Mouse (Mus musculus): ENCODE measurements around the gene Hmgcs1. TPM values are rescaled to one million over a fixed set of nuclear protein-coding genes. Genes with fewer than 3 reads are reported as not detected.
"Not testable (repeated sequence)": the region's sequence is repeated elsewhere in the genome, so short reads cannot be mapped to it uniquely, and the experiment has no call there.

Gene Hmgcs1
- polyA plus RNA-seq, 1 experiment from 2014 or later, result 516 TPM

DNA sequence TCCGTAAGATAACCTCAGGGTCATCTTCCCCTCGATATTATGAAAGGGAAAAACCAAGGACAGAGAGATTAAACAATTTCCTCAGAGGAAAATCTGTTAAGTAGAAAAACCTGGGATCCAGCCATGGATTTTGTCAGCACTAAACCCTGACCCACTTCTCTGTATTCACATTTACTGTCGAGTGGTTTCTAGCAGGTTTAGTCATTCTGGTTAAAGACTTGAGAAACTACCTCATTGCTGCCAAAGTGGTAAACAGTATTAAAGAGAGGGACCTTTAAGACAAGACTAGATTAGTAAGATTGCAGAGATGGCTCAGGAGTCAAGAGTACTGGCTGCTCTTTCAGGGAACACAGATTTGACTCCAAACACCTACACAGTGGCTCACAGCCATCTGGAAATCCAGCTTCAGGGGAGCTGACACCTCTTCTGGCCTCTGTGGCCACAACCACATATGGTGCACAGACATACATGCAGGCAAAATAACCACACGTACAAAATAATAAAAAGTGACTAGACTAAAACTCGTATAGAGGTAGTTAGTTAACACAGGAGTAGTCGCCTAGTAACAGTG is 33.2 kb upstream of the Hmgcs1 start:
- Histone ChIP-seq H3K4me2 (no peak overlapping the region), H3K4me1 (ENCODE audit: control insufficient read depth, insufficient read depth, low read length) (no peaks in the 10 kb centered on the region), H3K27me3 (ENCODE audit: control insufficient read depth, insufficient read depth, low read length) (no peaks in the 10 kb centered on the region), H3K9ac (ENCODE audit: low read length) (no peak overlapping the region), H3K36me3 (ENCODE audit: control insufficient read depth, insufficient read depth, low read length) (no peaks in the 10 kb centered on the region), H3K4me3 (ENCODE audit: low read depth, low read length) (no peak overlapping the region), H3K27ac (ENCODE audit: low read depth, low read length) (no peak overlapping the region), H3K9me3 (ENCODE audit: control insufficient read depth, low read length) (no peaks in the 10 kb centered on the region)
- DNase-seq (ENCODE audit: low spot score, missing footprints) (no peak), ATAC-seq (ENCODE audit: low FRiP score) (no peak)
- WGBS, result 85% methylated on average over 6 of the region's 6 CpGs

- not testable (repeated sequence) for DNase-seq (ENCODE audit: low spot score, missing footprints); H3K4me1 ChIP-seq (ENCODE audit: control insufficient read depth, insufficient read depth, low read length); H3K27me3 ChIP-seq (ENCODE audit: control insufficient read depth, insufficient read depth, low read length); H3K4me2 ChIP-seq; H3K27ac ChIP-seq (ENCODE audit: low read depth, low read length); H3K36me3 ChIP-seq (ENCODE audit: control insufficient read depth, insufficient read depth, low read length); H3K9ac ChIP-seq (ENCODE audit: low read length); H3K4me3 ChIP-seq (ENCODE audit: low read depth, low read length); H3K9me3 ChIP-seq (ENCODE audit: control insufficient read depth, low read length)
- peak; percentile 35; the same call in 1 of the 2 replicates for ATAC-seq (ENCODE audit: low FRiP score)
- 73% methylated on average over 4 of the region's 9 CpGs for WGBS
Observed at GRCm38 (mm10) chr13:119661420-119661819, 28.8 kb upstream of the Hmgcs1 start.

GRCm38 (mm10) chr13:119678794-119679193 is 11.4 kb upstream of the Hmgcs1 start:
- H3K4me1 ChIP-seq (ENCODE audit: control insufficient read depth, insufficient read depth, low read length), result no peaks in the 10 kb centered on the region
- H3K9me3 ChIP-seq (ENCODE audit: control insufficient read depth, low read length), result no peaks in the 10 kb centered on the region
- 85% methylated on average over 8 of the region's 8 CpGs for WGBS
- no peak overlapping the region for H3K4me3 ChIP-seq (ENCODE audit: low read depth, low read length)
- no peak overlapping the region for H3K27ac ChIP-seq (ENCODE audit: low read depth, low read length)
- no peaks in the 10 kb centered on the region for H3K36me3 ChIP-seq (ENCODE audit: control insufficient read depth, insufficient read depth, low read length)
- H3K9ac ChIP-seq (ENCODE audit: low read length), result no peak overlapping the region
- H3K4me2 ChIP-seq, result no peak overlapping the region
- H3K27me3 ChIP-seq (ENCODE audit: control insufficient read depth, insufficient read depth, low read length), result no peaks in the 10 kb centered on the region
- DNase-seq (ENCODE audit: low spot score, missing footprints) (no peak), ATAC-seq (ENCODE audit: low FRiP score) (no peak)

DNA sequence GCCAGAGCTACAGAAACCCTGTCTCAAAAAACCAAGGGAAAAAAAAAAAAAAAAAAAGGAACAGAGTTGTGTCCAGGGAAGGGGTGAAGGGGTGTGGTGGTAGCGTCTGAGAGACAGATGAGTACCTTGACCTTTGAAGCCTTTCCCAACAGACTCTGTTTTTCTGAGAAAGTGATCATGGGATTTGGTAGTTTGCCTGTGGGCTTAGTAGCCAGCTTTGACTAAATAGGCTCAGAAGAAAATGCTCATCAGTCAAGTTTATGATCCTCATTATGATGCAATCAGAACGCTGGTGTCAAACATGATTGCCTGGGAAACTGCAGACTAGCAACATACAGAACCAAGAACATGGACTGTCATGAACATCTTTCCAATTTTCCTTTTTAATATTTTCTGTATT is 10.5 kb upstream of the Hmgcs1 start:
- Histone ChIP-seq H3K9me3 (ENCODE audit: control insufficient read depth, low read length) (no peaks in the 10 kb centered on the region), H3K36me3 (ENCODE audit: control insufficient read depth, insufficient read depth, low read length) (no peaks in the 10 kb centered on the region), H3K27ac (ENCODE audit: low read depth, low read length) (no peak overlapping the region), H3K4me2 (no peak overlapping the region), H3K4me1 (ENCODE audit: control insufficient read depth, insufficient read depth, low read length) (no peaks in the 10 kb centered on the region), H3K9ac (ENCODE audit: low read length) (no peak overlapping the region), H3K27me3 (ENCODE audit: control insufficient read depth, insufficient read depth, low read length) (no peaks in the 10 kb centered on the region), H3K4me3 (ENCODE audit: low read depth, low read length) (no peak overlapping the region)
- ATAC-seq (ENCODE audit: low FRiP score), result no peak
- 86% methylated on average over 2 of the region's 2 CpGs for WGBS
- no peak for DNase-seq (ENCODE audit: low spot score, missing footprints)

DNA sequence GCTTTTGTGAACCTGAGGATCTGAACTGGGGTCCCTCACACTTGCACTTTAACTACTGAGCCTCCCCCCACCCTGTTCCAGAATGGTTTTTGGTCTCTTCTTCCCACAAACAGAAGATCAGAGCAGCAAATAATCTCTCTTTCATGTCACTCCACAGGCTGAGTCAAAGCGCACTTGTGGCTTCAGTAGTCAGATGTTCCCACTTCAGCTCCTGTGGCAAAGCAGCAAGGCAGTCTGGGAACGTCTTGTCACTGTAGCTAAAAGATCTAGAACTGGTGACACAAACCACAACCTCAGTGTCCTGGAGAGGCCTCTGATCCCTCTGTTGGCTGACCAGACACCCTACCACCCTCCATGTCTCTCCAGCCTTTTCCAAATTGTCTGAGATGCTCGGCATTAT is 9.0 kb upstream of the Hmgcs1 start:
- Histone ChIP-seq H3K4me3 (ENCODE audit: low read depth, low read length) (no peak overlapping the region), H3K27ac (ENCODE audit: low read depth, low read length) (no peak overlapping the region), H3K9me3 (ENCODE audit: control insufficient read depth, low read length) (no peaks in the 10 kb centered on the region), H3K4me1 (ENCODE audit: control insufficient read depth, insufficient read depth, low read length) (no peaks in the 10 kb centered on the region), H3K4me2 (no peak overlapping the region), H3K27me3 (ENCODE audit: control insufficient read depth, insufficient read depth, low read length) (no peaks in the 10 kb centered on the region), H3K36me3 (ENCODE audit: control insufficient read depth, insufficient read depth, low read length) (no peaks in the 10 kb centered on the region), H3K9ac (ENCODE audit: low read length) (no peak overlapping the region)
- DNase-seq (ENCODE audit: low spot score, missing footprints) (no peak), ATAC-seq (ENCODE audit: low FRiP score) (no peak)
- WGBS, result 78% methylated on average over 3 of the region's 3 CpGs

DNA sequence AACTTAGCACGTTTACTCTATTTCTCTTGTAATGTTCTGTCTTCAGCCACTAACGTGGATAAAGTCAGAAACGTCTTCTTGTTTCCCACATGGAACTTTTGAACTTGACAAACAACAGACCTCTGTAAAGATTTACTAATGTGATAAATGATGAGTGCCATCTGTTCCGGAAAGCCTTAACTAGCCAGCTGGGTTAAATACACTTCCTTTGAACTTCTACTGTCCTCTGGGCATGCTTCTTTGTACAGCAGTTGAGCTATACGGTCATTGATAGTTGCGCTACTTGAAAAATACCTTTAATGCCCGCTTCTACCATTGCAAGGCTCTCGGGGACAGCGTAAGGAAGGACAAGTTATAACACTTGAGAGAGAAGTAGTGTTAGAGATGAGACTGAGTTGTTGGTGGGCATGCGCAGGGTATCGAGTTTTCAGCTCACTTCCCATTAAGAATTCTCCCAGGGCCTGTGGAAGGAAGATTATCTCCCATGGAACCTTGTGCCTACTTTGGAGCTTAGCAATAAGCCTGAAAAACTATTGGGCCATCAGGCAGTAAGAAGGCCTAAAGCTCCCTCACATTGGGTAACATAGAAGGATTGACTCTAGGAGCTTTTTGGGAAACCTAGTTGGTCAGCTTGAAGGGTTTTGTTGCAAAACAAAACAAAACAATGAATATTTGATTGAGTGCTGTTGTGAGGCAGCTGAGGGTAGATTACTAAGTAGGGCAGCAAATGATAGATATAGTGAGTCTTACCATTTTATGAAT is 5.6 kb upstream of the Hmgcs1 start:
- no peaks in the 10 kb centered on the region for H3K27me3 ChIP-seq (ENCODE audit: control insufficient read depth, insufficient read depth, low read length)
- 92% methylated on average over 11 of the region's 11 CpGs for WGBS
- DNase-seq (ENCODE audit: low spot score, missing footprints) (peak; percentile 56), ATAC-seq (ENCODE audit: low FRiP score) (no peak)
- H3K4me2 ChIP-seq, result no peak overlapping the region
- no peaks in the 10 kb centered on the region for H3K9me3 ChIP-seq (ENCODE audit: control insufficient read depth, low read length)
- no peak overlapping the region for H3K9ac ChIP-seq (ENCODE audit: low read length)
- no peak overlapping the region for H3K27ac ChIP-seq (ENCODE audit: low read depth, low read length)
- no peaks in the 10 kb centered on the region for H3K36me3 ChIP-seq (ENCODE audit: control insufficient read depth, insufficient read depth, low read length)
- H3K4me1 ChIP-seq (ENCODE audit: control insufficient read depth, insufficient read depth, low read length), result peaks cover 3% of the 10 kb centered on the region; the same call in 1 of the 2 replicates
- no peak overlapping the region for H3K4me3 ChIP-seq (ENCODE audit: low read depth, low read length)

- no peaks in the 10 kb centered on the region for H3K9me3 ChIP-seq (ENCODE audit: control insufficient read depth, low read length)
- ATAC-seq (ENCODE audit: low FRiP score), result no peak
- peak overlapping the region; percentile 71 for H3K27ac ChIP-seq (ENCODE audit: low read depth, low read length)
- H3K9ac ChIP-seq (ENCODE audit: low read length), result no peak overlapping the region; the same call in 1 of the 2 replicates
- DNase-seq (ENCODE audit: low spot score, missing footprints), result peak; percentile 97
- H3K4me1 ChIP-seq (ENCODE audit: control insufficient read depth, insufficient read depth, low read length), result peaks cover 18% of the 10 kb centered on the region
- WGBS, result 9% methylated on average over 5 of the region's 5 CpGs
- no peaks in the 10 kb centered on the region for H3K27me3 ChIP-seq (ENCODE audit: control insufficient read depth, insufficient read depth, low read length)
- peak overlapping the region; percentile 47 for H3K4me2 ChIP-seq
- H3K36me3 ChIP-seq (ENCODE audit: control insufficient read depth, insufficient read depth, low read length), result no peaks in the 10 kb centered on the region
- H3K4me3 ChIP-seq (ENCODE audit: low read depth, low read length), result peak overlapping the region; percentile 78
Observed at GRCm38 (mm10) chr13:119689709-119690038, 505 bp upstream of the Hmgcs1 start.

GRCm38 (mm10) chr13:119690876-119691620 is 869 bp downstream of the Hmgcs1 start:
- DNase-seq (ENCODE audit: low spot score, missing footprints) (peak; percentile 92), ATAC-seq (ENCODE audit: low FRiP score) (no peak)
- Histone ChIP-seq H3K4me2 (peak overlapping the region; percentile 63), H3K4me3 (ENCODE audit: low read depth, low read length) (peak overlapping the region; percentile 78), H3K27me3 (ENCODE audit: control insufficient read depth, insufficient read depth, low read length) (no peaks in the 10 kb centered on the region), H3K36me3 (ENCODE audit: control insufficient read depth, insufficient read depth, low read length) (no peaks in the 10 kb centered on the region; the same call in 1 of the 2 replicates), H3K27ac (ENCODE audit: low read depth, low read length) (peak overlapping the region; percentile 93), H3K4me1 (ENCODE audit: control insufficient read depth, insufficient read depth, low read length) (peaks cover 21% of the 10 kb centered on the region), H3K9ac (ENCODE audit: low read length) (peak overlapping the region; percentile 88), H3K9me3 (ENCODE audit: control insufficient read depth, low read length) (no peaks in the 10 kb centered on the region)
- WGBS, result 4% methylated on average over 7 of the region's 7 CpGs

DNA sequence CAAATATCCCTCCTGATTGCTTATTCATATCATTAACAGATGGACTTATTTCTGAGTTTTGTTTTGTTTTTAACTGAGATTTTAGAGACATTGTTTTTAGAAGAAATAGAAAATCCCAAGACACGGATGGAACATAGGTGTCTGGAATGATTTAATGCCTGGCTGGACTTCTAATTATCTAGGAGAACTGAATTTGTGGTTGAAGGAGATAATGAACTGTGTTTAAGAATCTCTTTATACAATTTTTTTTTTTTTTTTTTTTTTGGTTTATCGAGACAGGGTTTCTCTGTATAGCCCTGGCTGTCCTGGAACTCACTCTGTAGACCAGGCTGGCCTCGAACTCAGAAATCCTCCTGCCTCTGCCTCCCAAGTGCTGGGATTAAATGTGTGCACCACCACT is 1.8 kb downstream of the Hmgcs1 start:
- not testable (repeated sequence) for H3K27ac ChIP-seq (ENCODE audit: low read depth, low read length); H3K27me3 ChIP-seq (ENCODE audit: control insufficient read depth, insufficient read depth, low read length); H3K9me3 ChIP-seq (ENCODE audit: control insufficient read depth, low read length); DNase-seq (ENCODE audit: low spot score, missing footprints); ATAC-seq (ENCODE audit: low FRiP score); H3K36me3 ChIP-seq (ENCODE audit: control insufficient read depth, insufficient read depth, low read length)
- 82% methylated on average over 3 of the region's 3 CpGs for WGBS
- Histone ChIP-seq H3K4me3 (ENCODE audit: low read depth, low read length) (peak overlapping the region; percentile 78), H3K4me1 (ENCODE audit: control insufficient read depth, insufficient read depth, low read length) (peaks cover 21% of the 10 kb centered on the region), H3K9ac (ENCODE audit: low read length) (peak overlapping the region; percentile 88; the same call in 1 of the 2 replicates), H3K4me2 (peak overlapping the region; percentile 63)

Measured in midbrain, embryonic 11.5 days (tissue).